Mouse (Mus musculus) lung, embryonic 14.5 days (tissue): ENCODE data around the gene Vwa7. TPM values are rescaled to one million over a fixed set of nuclear protein-coding genes. Genes with fewer than 3 reads are reported as not detected.
"Not testable (repeated sequence)": the region's sequence is repeated elsewhere in the genome, so short reads cannot be mapped to it uniquely, and the experiment has no call there.

Experiments used
- ATAC-seq: fragments of 200-750 bp; cut with Nextera tagmentation; 2 replicates; pipeline ENCODE4 v1.8.0; 2017; ENCODE audit warnings: mild to moderate bottlenecking, moderate TSS enrichment, moderate library complexity; ENCODE audit not compliant: insufficient read depth
- DNase-seq: peaks from one replicate; pipeline ENCODE4 v3.0.0-alpha.2; 2015
- H3K27ac ChIP-seq: fragments of 300-500 bp; sonication (generic); 2 replicates; pipeline ENCODE4 v1.5.1; 2014; ENCODE audit warnings: low read depth, mild to moderate bottlenecking, moderate library complexity
- H3K27me3 ChIP-seq: fragments of 300-500 bp; sonication (generic); 2 replicates; pipeline ENCODE4 v1.6.1; 2014; ENCODE audit warnings: low read length, control low read depth; ENCODE audit not compliant: insufficient read depth
- H3K36me3 ChIP-seq: fragments of 300-500 bp; sonication (generic); 2 replicates; pipeline ENCODE4 v1.6.1; 2014; ENCODE audit warnings: control low read depth; ENCODE audit not compliant: insufficient read depth
- H3K4me1 ChIP-seq: fragments of 300-500 bp; sonication (generic); 2 replicates; pipeline ENCODE4 v1.6.1; 2014; ENCODE audit warnings: antibody characterized with exemption, control low read depth; ENCODE audit not compliant: insufficient read depth
- H3K4me2 ChIP-seq: fragments of 300-500 bp; sonication (generic); 2 replicates; pipeline ENCODE4 v1.6.1; 2014; ENCODE audit warnings: mild to moderate bottlenecking
- H3K4me3 ChIP-seq: fragments of 300-500 bp; sonication (generic); 2 replicates; pipeline ENCODE4 v1.5.1; 2014; ENCODE audit warnings: low read depth, low read length
- H3K9ac ChIP-seq: fragments of 300-500 bp; sonication (generic); 2 replicates; pipeline ENCODE4 v1.6.1; 2014
- H3K9me3 ChIP-seq: fragments of 300-500 bp; sonication (generic); 2 replicates; pipeline ENCODE4 v1.6.1; 2016; ENCODE audit warnings: low read depth, low read length, control low read depth
- CTCF ChIP-seq: IDR thresholded peaks from 2 replicates; pipeline ENCODE4 v1.5.1; 2016; ENCODE audit warnings: antibody characterized with exemption, low read depth
- WGBS: fragments of 180-500 bp; shearing (Covaris S2); extraction: QIAGEN DNeasy Blood & Tissue Kit; methylation state at CpG from one replicate; pipeline ENCODE4 v1.1.7; 2014; 5-methylcytosine and 5-hydroxymethylcytosine counted together
- polyA plus RNA-seq: library from polyadenylated mRNA; unstranded; fragments of >200 nt; fragmentation: Nextera tagmentation; extraction: Ambion mirVana; gene quantifications from 2 replicates; pipeline ENCODE4 v1.2.1, GENCODE M21; 2014

The Vwa7 gene
- polyA plus RNA-seq, 1 experiment from 2014 or later: 0.47 TPM

DNA sequence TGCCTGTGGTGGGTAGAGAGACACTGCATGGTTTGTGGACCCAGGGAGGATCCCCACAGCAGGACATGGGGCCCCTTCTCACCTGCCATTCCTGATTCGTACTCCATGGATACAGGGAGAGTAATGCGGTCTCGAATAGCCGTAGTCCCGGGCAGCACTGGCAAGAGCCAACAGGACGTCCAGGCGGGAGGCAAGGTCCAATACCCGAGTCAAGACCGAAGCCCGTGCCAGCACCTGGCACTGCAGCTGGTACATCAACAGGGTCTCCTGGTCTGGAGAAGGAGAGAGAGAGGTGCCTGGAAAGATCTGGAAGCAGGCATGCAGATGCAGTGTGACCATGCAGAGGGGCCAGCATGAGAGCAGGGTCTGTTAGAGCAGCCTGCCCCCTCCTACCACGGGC lies 14.9 kb downstream of the Vwa7 start:
- H3K27me3 ChIP-seq: no peaks in the 10 kb centered on the region
- H3K4me1 ChIP-seq: no peaks in the 10 kb centered on the region; the same call in 1 of the 2 replicates
- WGBS: 83% methylated on average over 11 of the region's 11 CpGs
- H3K4me3 ChIP-seq: no peak overlapping the region
- no peak overlapping the region for H3K27ac ChIP-seq
- no peak for TF ChIP-seq CTCF
- DNase-seq (no peak), ATAC-seq (no peak)
- H3K9me3 ChIP-seq: no peaks in the 10 kb centered on the region
- H3K4me2 ChIP-seq: no peak overlapping the region
- H3K36me3 ChIP-seq: no peaks in the 10 kb centered on the region
- no peak overlapping the region for H3K9ac ChIP-seq

DNA sequence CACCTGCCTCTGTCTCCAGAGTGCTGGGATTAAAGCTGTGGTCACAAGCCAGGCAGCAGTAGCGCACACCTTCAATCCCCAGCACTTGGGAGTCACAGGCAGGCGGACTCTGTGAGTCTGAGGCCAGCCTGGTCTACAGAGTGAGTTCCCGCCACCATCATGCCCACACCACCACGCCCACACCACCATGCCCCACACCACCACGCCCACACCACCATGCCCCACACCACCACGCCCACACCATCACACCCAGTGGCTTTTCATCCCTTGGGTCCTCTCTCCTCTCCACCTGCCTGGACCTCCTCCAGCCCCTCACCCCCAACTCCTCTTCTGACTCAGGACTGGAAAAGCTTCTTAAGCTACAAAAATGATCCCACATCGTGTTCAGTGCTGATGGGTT lies 15.5 kb downstream of the Vwa7 start:
- H3K9ac ChIP-seq: no peak overlapping the region
- no peaks in the 10 kb centered on the region for H3K36me3 ChIP-seq
- H3K4me2 ChIP-seq: no peak overlapping the region
- no peak for TF ChIP-seq CTCF
- DNase-seq (no peak), ATAC-seq (no peak)
- H3K27ac ChIP-seq: no peak overlapping the region
- no peak overlapping the region for H3K4me3 ChIP-seq
- H3K4me1 ChIP-seq: no peaks in the 10 kb centered on the region
- 65% methylated on average over 7 of the region's 7 CpGs for WGBS
- no peaks in the 10 kb centered on the region for H3K9me3 ChIP-seq
- no peaks in the 10 kb centered on the region for H3K27me3 ChIP-seq

DNA sequence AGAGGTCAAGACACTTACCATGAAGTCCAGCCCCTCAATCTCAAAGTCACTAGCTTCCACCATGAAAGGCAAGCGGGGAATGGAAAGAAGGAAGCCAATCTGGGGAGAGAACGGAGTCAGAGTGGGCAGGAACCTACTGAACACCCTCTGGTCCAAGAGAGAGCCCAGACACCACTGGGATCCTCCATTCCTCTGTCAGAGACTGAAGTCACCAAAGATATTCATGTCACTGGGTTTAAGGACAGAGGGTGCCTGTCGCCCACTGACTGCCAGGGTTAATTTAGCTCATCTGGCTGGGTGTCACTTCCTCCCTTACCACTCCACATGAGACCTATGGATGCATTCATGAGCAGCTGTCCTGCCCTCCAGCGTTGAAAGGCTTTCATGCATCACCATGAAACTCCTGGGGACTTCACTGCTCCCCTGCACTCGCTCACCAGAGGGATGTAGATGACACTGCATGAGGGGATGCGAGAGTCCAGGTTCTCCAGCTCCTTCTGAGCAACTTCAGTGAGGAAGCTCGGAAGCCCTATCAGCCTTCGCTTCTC lies 16.0 kb downstream of the Vwa7 start:
- H3K9ac ChIP-seq: no peak overlapping the region
- H3K27ac ChIP-seq: no peak overlapping the region
- DNase-seq: no peak
- H3K9me3 ChIP-seq: no peaks in the 10 kb centered on the region
- no peaks in the 10 kb centered on the region for H3K4me1 ChIP-seq
- 68% methylated on average over 8 of the region's 8 CpGs for WGBS
- ATAC-seq: no peak
- H3K27me3 ChIP-seq: no peaks in the 10 kb centered on the region
- no peak overlapping the region for H3K4me2 ChIP-seq
- TF ChIP-seq CTCF: peak; percentile 8; the same call in 1 of the 2 replicates
- no peak overlapping the region for H3K4me3 ChIP-seq
- no peaks in the 10 kb centered on the region for H3K36me3 ChIP-seq

DNA sequence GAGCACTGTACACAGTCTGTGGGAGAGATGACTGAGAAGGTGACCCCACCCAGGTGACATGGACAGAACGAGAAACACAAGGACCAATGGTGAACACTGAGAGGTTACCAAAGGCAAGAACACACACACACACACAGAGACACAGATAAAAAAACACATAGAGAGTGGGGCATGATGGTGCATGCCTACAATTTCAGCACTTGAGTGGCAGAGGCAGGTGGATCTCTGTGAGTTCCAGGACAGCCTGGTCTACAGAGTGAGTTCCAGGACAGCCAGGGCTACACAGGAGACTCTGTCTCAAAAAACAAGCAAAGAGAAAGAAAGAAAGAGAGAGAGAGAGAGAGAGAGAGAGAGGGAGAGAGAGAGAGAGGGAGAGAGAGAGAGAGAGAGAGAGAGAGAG lies 17.3 kb downstream of the Vwa7 start:
- not testable (repeated sequence) for H3K27me3 ChIP-seq, H3K27ac ChIP-seq, H3K36me3 ChIP-seq, DNase-seq, H3K4me2 ChIP-seq, H3K4me1 ChIP-seq, H3K9me3 ChIP-seq, H3K4me3 ChIP-seq, ATAC-seq, H3K9ac ChIP-seq
- 30% methylated on average over 1 of the region's 1 CpGs for WGBS

GRCm38 (mm10) chr17:35034896-35035295 lies 18.5 kb downstream of the Vwa7 start:
- H3K36me3 ChIP-seq: no peaks in the 10 kb centered on the region
- H3K9me3 ChIP-seq: no peaks in the 10 kb centered on the region
- TF ChIP-seq CTCF: no peak
- no peak overlapping the region for H3K9ac ChIP-seq
- H3K4me2 ChIP-seq: no peak overlapping the region
- no peaks in the 10 kb centered on the region for H3K27me3 ChIP-seq
- H3K4me3 ChIP-seq: no peak overlapping the region
- 67% methylated on average over 6 of the region's 6 CpGs for WGBS
- DNase-seq (no peak), ATAC-seq (no peak)
- no peak overlapping the region for H3K27ac ChIP-seq
- H3K4me1 ChIP-seq: no peaks in the 10 kb centered on the region

GRCm38 (mm10) chr17:35039121-35039873 lies 22.9 kb downstream of the Vwa7 start:
- Histone ChIP-seq H3K36me3 (no peaks in the 10 kb centered on the region), H3K4me2 (no peak overlapping the region), H3K9me3 (no peaks in the 10 kb centered on the region), H3K27me3 (no peaks in the 10 kb centered on the region), H3K27ac (no peak overlapping the region), H3K4me1 (no peaks in the 10 kb centered on the region), H3K9ac (no peak overlapping the region), H3K4me3 (no peak overlapping the region)
- ATAC-seq (no peak), DNase-seq (no peak)
- no peak for TF ChIP-seq CTCF
- 83% methylated on average over 11 of the region's 11 CpGs for WGBS

GRCm38 (mm10) chr17:35043794-35044193 lies 27.4 kb downstream of the Vwa7 start:
- DNase-seq (no peak), ATAC-seq (no peak)
- Histone ChIP-seq H3K9me3 (no peaks in the 10 kb centered on the region), H3K9ac (no peak overlapping the region), H3K36me3 (no peaks in the 10 kb centered on the region), H3K4me2 (no peak overlapping the region), H3K27ac (no peak overlapping the region; the same call in 1 of the 2 replicates), H3K4me1 (peaks cover 17% of the 10 kb centered on the region), H3K27me3 (no peaks in the 10 kb centered on the region), H3K4me3 (no peak overlapping the region)
- 72% methylated on average over 4 of the region's 4 CpGs for WGBS
- TF ChIP-seq CTCF: no peak
